Mouse (Mus musculus) thymus, adult 2 months (tissue): ENCODE results near the gene Bcl11b.

Source experiments
- CTCF ChIP-seq: fragments of 200-500 bp; IDR thresholded peaks from 2 replicates; pipeline ENCODE4 v1.5.1; 2012; ENCODE audit warnings: mild to moderate bottlenecking, control low read depth, low read length, moderate library complexity, borderline replicate concordance; ENCODE audit not compliant: control insufficient read depth, poor library complexity, insufficient read depth; ENCODE audit errors: extremely low read depth
- POLR2A ChIP-seq: fragments of 200-500 bp; IDR thresholded peaks from 2 replicates; pipeline ENCODE4 v1.6.1; 2012; ENCODE audit warnings: mild to moderate bottlenecking, low read length, control low read depth, moderate library complexity; ENCODE audit not compliant: control insufficient read depth, poor library complexity, insufficient read depth; ENCODE audit errors: extremely low read depth

DNA sequence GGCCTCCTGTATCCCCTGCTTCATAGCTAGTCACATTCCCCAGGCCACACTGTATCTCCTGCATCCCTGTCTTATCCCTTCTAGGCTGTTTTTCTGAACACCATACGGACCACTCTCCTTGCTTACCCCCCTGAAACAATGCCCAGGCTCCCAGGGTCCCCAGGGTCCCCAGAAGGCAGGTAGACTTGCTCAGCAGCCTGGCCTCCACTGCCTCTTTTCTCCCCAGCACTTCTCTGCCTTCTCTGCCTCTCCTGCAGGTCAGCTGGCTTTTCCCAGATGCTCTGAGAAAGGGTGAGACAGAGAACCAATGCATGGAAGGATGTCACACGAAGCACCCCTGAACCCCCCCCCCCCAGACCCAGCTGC lies 2.7 kb downstream of the Bcl11b start:
- TF ChIP-seq CTCF (no peak), POLR2A (no peak; the same call in 1 of the 2 replicates)
